In genomic region chr2:120628886-120629735, GRCm38 (mm10) we compare ENCODE assay signal across 8 mouse cellular contexts. TPM values are rescaled to one million over a fixed set of nuclear protein-coding genes. Genes with fewer than 3 reads are reported as not detected.
DNase-seq lines count a peak whose midpoint lies in the region; ATAC-seq and TF ChIP-seq lines count a peak whose summit lies in the region.

Stard9 (plus strand) TSS chr2:120629121.

- 2% methylated on average over 36 of the region's 36 CpGs for WGBS in forebrain, embryonic 10.5 days
- 2% methylated on average over 36 of the region's 36 CpGs for WGBS in heart, embryonic 15.5 days
- 3% methylated on average over 34 of the region's 36 CpGs for WGBS in liver, embryonic 14.5 days (ENCODE audit: insufficient replicate concordance)
- 3% methylated on average over 36 of the region's 36 CpGs for WGBS in neural tube, embryonic 11.5 days
- WGBS in stomach, postnatal 0 days: under 1% methylated on average over 34 of the region's 36 CpGs

- peak within 1 kb of the TSS; percentile 53 for H3K9ac ChIP-seq in heart, embryonic 15.5 days
- peak within 1 kb of the TSS; percentile 45; the same call in 1 of the 2 replicates for H3K9ac ChIP-seq in liver, embryonic 14.5 days (replicated peaks)
- peak within 1 kb of the TSS; percentile 52 for H3K9ac ChIP-seq in neural tube, embryonic 11.5 days (ENCODE audit: low read length)
- H3K9ac ChIP-seq in stomach, postnatal 0 days (ENCODE audit: low read length): peak within 1 kb of the TSS; percentile 63

- no peak for TF ChIP-seq CTCF in liver, embryonic 14.5 days (IDR thresholded peaks at IDR 0.05; ENCODE audit: low read depth)
- peak; percentile 30; the same call in 1 of the 2 replicates for TF ChIP-seq CTCF in stomach, postnatal 0 days (IDR thresholded peaks at IDR 0.05; ENCODE audit: low read depth)

- peak within 1 kb of the TSS; percentile 60 for H3K4me3 ChIP-seq in forebrain, embryonic 10.5 days
- H3K4me3 ChIP-seq in heart, embryonic 15.5 days: peak within 1 kb of the TSS; percentile 64
- peak within 1 kb of the TSS; percentile 50 to 55 for H3K4me3 ChIP-seq in liver, embryonic 14.5 days (ENCODE audit: insufficient read depth in 1 of 2, low read depth in 2 of 2, low read length in 2 of 2)
- peak within 1 kb of the TSS; percentile 43 for H3K4me3 ChIP-seq in neural tube, embryonic 11.5 days (ENCODE audit: low read depth, low read length)
- H3K4me3 ChIP-seq in stomach, postnatal 0 days (ENCODE audit: low read depth, low read length): peak within 1 kb of the TSS; percentile 56

- 0 out of 2 replicates have a peak, but pooled peaks cover 3% of the 10 kb centered on the region for H3K36me3 ChIP-seq in forebrain, embryonic 10.5 days (replicated peaks)
- peaks cover 3% of the 10 kb centered on the region; the same call in 1 of the 2 replicates for H3K36me3 ChIP-seq in heart, embryonic 15.5 days
- H3K36me3 ChIP-seq in liver, embryonic 14.5 days (replicated peaks; ENCODE audit: control insufficient read depth, insufficient read depth, low read depth): no peaks in the 10 kb centered on the region
- no peaks in the 10 kb centered on the region for H3K36me3 ChIP-seq in neural tube, embryonic 11.5 days (ENCODE audit: control insufficient read depth, insufficient read depth, low read length)
- H3K36me3 ChIP-seq in stomach, postnatal 0 days (ENCODE audit: control insufficient read depth, insufficient read depth, low read length): no peaks in the 10 kb centered on the region

- peak; percentile 100 for ATAC-seq in heart, embryonic 15.5 days (replicated peaks; ENCODE audit: insufficient number of reproducible peaks, insufficient read depth, low FRiP score, low read depth)
- peak; percentile 99 for ATAC-seq in liver, embryonic 14.5 days (ENCODE audit: insufficient read depth)
- peak; percentile 99 for ATAC-seq in neural tube, embryonic 11.5 days (ENCODE audit: insufficient read depth, low FRiP score, low TSS enrichment)
- ATAC-seq in stomach, postnatal 0 days (ENCODE audit: low FRiP score, low TSS enrichment): peak; percentile 100

- H3K27ac ChIP-seq in forebrain, embryonic 10.5 days: peak within 1 kb of the TSS; percentile 80
- peak within 1 kb of the TSS; percentile 63 for H3K27ac ChIP-seq in heart, embryonic 15.5 days
- H3K27ac ChIP-seq in liver, embryonic 14.5 days: no peak within 1 kb of the TSS
- H3K27ac ChIP-seq in neural tube, embryonic 11.5 days (ENCODE audit: low read depth, low read length): no peak within 1 kb of the TSS; the same call in 1 of the 2 replicates
- 0 out of 2 replicates have a peak within 1 kb of the TSS, but pooled peaks have one; percentile 45 for H3K27ac ChIP-seq in stomach, postnatal 0 days (replicated peaks)

- no peaks in the 10 kb centered on the region for H3K9me3 ChIP-seq in forebrain, embryonic 10.5 days
- no peaks in the 10 kb centered on the region for H3K9me3 ChIP-seq in heart, embryonic 15.5 days (replicated peaks)
- H3K9me3 ChIP-seq in liver, embryonic 14.5 days (ENCODE audit: control insufficient read depth, low read length): no peaks in the 10 kb centered on the region
- no peaks in the 10 kb centered on the region for H3K9me3 ChIP-seq in neural tube, embryonic 11.5 days (ENCODE audit: control insufficient read depth, low read length)
- no peaks in the 10 kb centered on the region for H3K9me3 ChIP-seq in stomach, postnatal 0 days (ENCODE audit: control insufficient read depth, low read length)

- peaks cover 8% of the 10 kb centered on the region for H3K4me1 ChIP-seq in forebrain, embryonic 10.5 days
- peaks cover 24% of the 10 kb centered on the region for H3K4me1 ChIP-seq in heart, embryonic 15.5 days (replicated peaks)
- peaks cover 17 to 22% of the 10 kb centered on the region in 2 experiments for H3K4me1 ChIP-seq in liver, embryonic 14.5 days (replicated peaks; ENCODE audit: control insufficient read depth in 2 of 2, insufficient read depth in 2 of 2, low read length in 1 of 2)
- H3K4me1 ChIP-seq in neural tube, embryonic 11.5 days (ENCODE audit: control insufficient read depth, insufficient read depth, low read length): no peaks in the 10 kb centered on the region
- H3K4me1 ChIP-seq in stomach, postnatal 0 days (replicated peaks; ENCODE audit: control insufficient read depth, insufficient read depth): no peaks in the 10 kb centered on the region

- no peaks in the 10 kb centered on the region for H3K27me3 ChIP-seq in forebrain, embryonic 10.5 days (ENCODE audit: poor library complexity, severe bottlenecking)
- no peaks in the 10 kb centered on the region for H3K27me3 ChIP-seq in heart, embryonic 15.5 days
- H3K27me3 ChIP-seq in liver, embryonic 14.5 days (ENCODE audit: control insufficient read depth, insufficient read depth, low read length): peaks cover 12% of the 10 kb centered on the region
- H3K27me3 ChIP-seq in neural tube, embryonic 11.5 days (ENCODE audit: control insufficient read depth, insufficient read depth, low read length): no peaks in the 10 kb centered on the region
- H3K27me3 ChIP-seq in stomach, postnatal 0 days (ENCODE audit: control insufficient read depth, insufficient read depth, low read length): no peaks in the 10 kb centered on the region

- H3K4me2 ChIP-seq in heart, embryonic 15.5 days: peak within 1 kb of the TSS; percentile 70
- H3K4me2 ChIP-seq in liver, embryonic 14.5 days (ENCODE audit: low read depth): peak within 1 kb of the TSS; percentile 63
- H3K4me2 ChIP-seq in neural tube, embryonic 11.5 days (ENCODE audit: low read depth): peak within 1 kb of the TSS; percentile 60
- peak within 1 kb of the TSS; percentile 66 for H3K4me2 ChIP-seq in stomach, postnatal 0 days (replicated peaks; ENCODE audit: low read depth)

- peak; percentile 94 to 95 for DNase-seq in CD8-positive naive resting alpha-beta T cell, adult 2 months (ENCODE audit: low read depth in 2 of 2, low spot score in 2 of 2)
- DNase-seq in c-Kit-positive CD71-negative TER-119-negative erythroid progenitor cells, embryonic 14.5 days (ENCODE audit: low read depth): peak; percentile 96
- DNase-seq in forebrain, embryonic 10.5 days (ENCODE audit: extremely low spot score, low spot score): peak; percentile 98
- peak; percentile 99 for DNase-seq in kidney, postnatal 25 days
- DNase-seq in liver, embryonic 14.5 days (ENCODE audit: low read depth in 3 of 3, low spot score in 3 of 3): peak; percentile 98 to 99 (median 99)
- DNase-seq in neural tube, embryonic 11.5 days (ENCODE audit: low spot score): peak; percentile 99
- peak; percentile 99 for DNase-seq in stomach, postnatal 0 days (ENCODE audit: low spot score)

- TF ChIP-seq EP300 in liver, embryonic 14.5 days (IDR thresholded peaks at IDR 0.05; ENCODE audit: low read depth): no peak
- no peak for TF ChIP-seq EP300 in stomach, postnatal 0 days (optimal IDR thresholded peaks at IDR 0.05)

RNA-seq across cellular contexts. Expression of gene Stard9, which starts in this region (rescaled TPM):
- 2.4 and 2.9 TPM in 2 replicates for polyA plus RNA-seq in forebrain, embryonic 10.5 days (2016; fragmentation: Nextera tagmentation; extraction: Ambion mirVana)
- polyA plus RNA-seq in heart, embryonic 15.5 days (2015; fragmentation: Nextera tagmentation; extraction: Ambion mirVana): 3.5 and 4.4 TPM in 2 replicates
- 1.1 and 1.5 TPM in 2 replicates for polyA plus RNA-seq in liver, embryonic 14.5 days (2012; rRNA removed)
- polyA plus RNA-seq in liver, embryonic 14.5 days (2014; fragmentation: Nextera tagmentation; extraction: Ambion mirVana): 0.56 and 0.78 TPM in 2 replicates
- 4.1 and 4.2 TPM in 2 replicates for polyA plus RNA-seq in neural tube, embryonic 11.5 days (2014; fragmentation: Nextera tagmentation; extraction: Ambion mirVana)
- 2.1 TPM in 2 replicates for polyA plus RNA-seq in stomach, postnatal 0 days (2015; fragmentation: Nextera tagmentation; extraction: Ambion mirVana)

Comparison
In these comparisons a context has a peak if more than half of its experiments do, and no peak if none do; other contexts are left out.
1. H3K27ac ChIP-seq: peak in forebrain, embryonic 10.5 days (single experiment), heart, embryonic 15.5 days (single experiment) and stomach, postnatal 0 days (single experiment); none in liver, embryonic 14.5 days (single experiment) and neural tube, embryonic 11.5 days (single experiment).
2. Peak in every context shown above with its lines, with median percentiles within 50 percentile points of each other: DNase-seq, H3K4me3 ChIP-seq, ATAC-seq, H3K4me2 ChIP-seq and H3K9ac ChIP-seq.